ENCODE assay signal across 25 mouse cellular contexts in the genomic region with DNA sequence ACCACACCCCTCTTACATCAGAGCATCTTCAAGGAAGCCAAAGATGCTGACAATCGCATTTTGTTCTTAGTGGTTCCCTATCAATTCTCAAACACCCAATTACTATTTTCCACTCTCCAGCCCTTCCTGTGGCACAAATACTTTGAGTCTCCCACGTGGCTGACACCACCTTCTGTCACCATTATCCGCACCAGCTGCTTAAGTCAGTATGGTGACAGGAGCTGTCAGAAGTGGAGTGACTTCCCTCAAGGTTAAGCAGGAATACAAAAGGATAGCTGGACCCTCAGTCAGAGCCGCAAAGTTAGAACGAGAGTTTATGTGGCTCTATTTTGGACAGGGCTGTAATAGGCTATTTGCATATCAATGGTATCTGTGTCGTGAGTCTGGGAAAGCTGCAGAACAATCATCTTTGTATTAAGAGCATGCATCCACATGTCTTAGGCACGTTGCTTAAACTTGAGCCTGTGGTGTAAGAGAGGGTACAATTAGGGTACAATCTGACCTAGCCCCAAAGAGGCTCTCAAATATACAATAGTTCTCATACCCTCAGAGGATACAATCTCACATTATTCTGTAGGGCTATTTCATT.
DNase-seq lines count a peak whose midpoint lies in the region; ATAC-seq lines count a peak whose summit lies in the region.
"Had no signal": no experiment of that assay in that cellular context is flagged by ENCODE, and none has a peak within 500 bp of the region (broad histone marks: within the 10 kb centered on the region; RNA-seq: fewer than 3 reads in every experiment).

No protein-coding gene starts in this region.

- H3K36me3 ChIP-seq in forebrain, embryonic 13.5 days (ENCODE audit: poor library complexity, severe bottlenecking) = no peaks in the 10 kb centered on the region
- H3K36me3 ChIP-seq in forebrain, embryonic 10.5 days (replicated peaks) = no peaks in the 10 kb centered on the region
- H3K36me3 ChIP-seq in midbrain, embryonic 11.5 days (ENCODE audit: control insufficient read depth, insufficient read depth, low read length) = no peaks in the 10 kb centered on the region
- H3K36me3 ChIP-seq: embryonic facial prominence, embryonic 13.5 days; heart, embryonic 13.5 days had no signal

- DNase-seq in forebrain, embryonic 10.5 days (ENCODE audit: extremely low spot score, low spot score) = no peak
- DNase-seq in layer of hippocampus, adult 9-11 months = peak; percentile 8
- no peak for DNase-seq in layer of hippocampus, postnatal 14 days (ENCODE audit: low spot score in 2 of 2)
- peak; percentile 87 for DNase-seq in midbrain, embryonic 11.5 days (ENCODE audit: low spot score, missing footprints)
- peak; percentile 5 for DNase-seq in retina, embryonic 14.5 days (ENCODE audit: low spot score)
- DNase-seq in adrenal gland, adult 8-10 months = no peak
- no peak for DNase-seq in spleen, adult 18-20 months
- DNase-seq: adrenal gland, postnatal 36 days; cerebellum, adult 2 months; cerebellum, postnatal 36 days; gastrocnemius, postnatal 14 days; heart, adult 18-20 months; heart, postnatal 36 days; kidney, adult 9 months; lung, adult 18-20 months; lung, postnatal 14 days; right cerebral cortex, postnatal 4 days; thymus, postnatal 25 days had no signal

- no peak overlapping the region for H3K27ac ChIP-seq in forebrain, embryonic 13.5 days
- no peak overlapping the region for H3K27ac ChIP-seq in forebrain, embryonic 10.5 days
- H3K27ac ChIP-seq in midbrain, embryonic 11.5 days (ENCODE audit: low read depth, low read length) = no peak overlapping the region
- H3K27ac ChIP-seq: embryonic facial prominence, embryonic 13.5 days; heart, embryonic 13.5 days; left cerebral cortex, adult 2 months had no signal

- no peak overlapping the region for H3K4me2 ChIP-seq in forebrain, embryonic 13.5 days
- no peak overlapping the region for H3K4me2 ChIP-seq in midbrain, embryonic 11.5 days
- H3K4me2 ChIP-seq: embryonic facial prominence, embryonic 13.5 days; heart, embryonic 13.5 days; liver, embryonic 11.5 days had no signal

- WGBS in forebrain, embryonic 13.5 days = 18% methylated on average over 7 of the region's 7 CpGs
- 52% methylated on average over 7 of the region's 7 CpGs for WGBS in forebrain, embryonic 10.5 days
- 19% methylated on average over 7 of the region's 7 CpGs for WGBS in midbrain, embryonic 11.5 days

- no peak overlapping the region for H3K4me3 ChIP-seq in forebrain, embryonic 13.5 days
- H3K4me3 ChIP-seq in forebrain, embryonic 10.5 days = no peak overlapping the region
- H3K4me3 ChIP-seq in midbrain, embryonic 11.5 days (ENCODE audit: low read depth, low read length) = no peak overlapping the region
- H3K4me3 ChIP-seq: embryonic facial prominence, embryonic 13.5 days; heart, embryonic 13.5 days; left cerebral cortex, adult 2 months; myocyte had no signal

- H3K4me1 ChIP-seq in forebrain, embryonic 13.5 days = peaks cover 17% of the 10 kb centered on the region
- H3K4me1 ChIP-seq in forebrain, embryonic 10.5 days = peaks cover 22% of the 10 kb centered on the region
- H3K4me1 ChIP-seq in midbrain, embryonic 11.5 days (ENCODE audit: control insufficient read depth, insufficient read depth, low read length) = peaks cover 14% of the 10 kb centered on the region

- H3K9ac ChIP-seq in forebrain, embryonic 13.5 days = no peak overlapping the region
- no peak overlapping the region for H3K9ac ChIP-seq in midbrain, embryonic 11.5 days (ENCODE audit: low read length)
- H3K9ac ChIP-seq: embryonic facial prominence, embryonic 13.5 days; heart, embryonic 13.5 days had no signal

- ATAC-seq in forebrain, embryonic 13.5 days = peak; percentile 62
- peak; percentile 86 for ATAC-seq in midbrain, embryonic 11.5 days (ENCODE audit: low FRiP score)
- ATAC-seq: inflammation-experienced regulatory T-cells, adult 6 months had no signal

- no peaks in the 10 kb centered on the region for H3K27me3 ChIP-seq in forebrain, embryonic 13.5 days
- no peaks in the 10 kb centered on the region for H3K27me3 ChIP-seq in forebrain, embryonic 10.5 days (ENCODE audit: poor library complexity, severe bottlenecking)
- peaks cover 4% of the 10 kb centered on the region; the same call in 1 of the 2 replicates for H3K27me3 ChIP-seq in midbrain, embryonic 11.5 days (ENCODE audit: control insufficient read depth, insufficient read depth, low read length)
- H3K27me3 ChIP-seq: embryonic facial prominence, embryonic 13.5 days; heart, embryonic 13.5 days had no signal

- H3K9me3 ChIP-seq in forebrain, embryonic 13.5 days (replicated peaks) = no peaks in the 10 kb centered on the region
- H3K9me3 ChIP-seq in forebrain, embryonic 10.5 days = no peaks in the 10 kb centered on the region
- H3K9me3 ChIP-seq in midbrain, embryonic 11.5 days (ENCODE audit: control insufficient read depth, low read length) = no peaks in the 10 kb centered on the region
- H3K9me3 ChIP-seq: embryonic facial prominence, embryonic 13.5 days; heart, embryonic 13.5 days had no signal

Comparison
In these comparisons a context has a peak if more than half of its experiments do, and no peak if none do; other contexts are left out.
1. DNase-seq: peak in layer of hippocampus, adult 9-11 months (single experiment), midbrain, embryonic 11.5 days (single experiment) and retina, embryonic 14.5 days (single experiment); none in forebrain, embryonic 10.5 days (single experiment), layer of hippocampus, postnatal 14 days (0 of 2), adrenal gland, adult 8-10 months (single experiment) and spleen, adult 18-20 months (0 of 2).